Mouse (Mus musculus) intestine, embryonic 14.5 days (tissue): ENCODE data around the gene Ica1. TPM values are rescaled to one million over a fixed set of nuclear protein-coding genes. Genes with fewer than 3 reads are reported as not detected.

Experiments
- ATAC-seq: fragments of 200-750 bp; cut with Nextera tagmentation; replicated peaks from 2 replicates; pipeline ENCODE4 v1.8.0; 2017; ENCODE audit warnings: low read depth, moderate number of reproducible peaks, moderate TSS enrichment, moderate library complexity; ENCODE audit not compliant: low FRiP score, low TSS enrichment
- DNase-seq: peaks from one replicate; pipeline ENCODE4 v3.0.0-alpha.2; 2018; ENCODE audit warnings: low spot score
- H3K27ac ChIP-seq: fragments of 300-500 bp; sonication (generic); 2 replicates; pipeline ENCODE4 v1.5.1; 2014; ENCODE audit warnings: low read depth, mild to moderate bottlenecking, control low read depth
- H3K27me3 ChIP-seq: fragments of 300-500 bp; sonication (generic); replicated peaks from 2 replicates; pipeline ENCODE4 v1.6.1; 2014; ENCODE audit warnings: low read length, control low read depth; ENCODE audit not compliant: control insufficient read depth, insufficient read depth
- H3K36me3 ChIP-seq: fragments of 300-500 bp; sonication (generic); 2 replicates; pipeline ENCODE4 v1.6.1; 2014; ENCODE audit warnings: low read length, control low read depth; ENCODE audit not compliant: control insufficient read depth, insufficient read depth
- H3K4me1 ChIP-seq: fragments of 300-500 bp; sonication (generic); replicated peaks from 2 replicates; pipeline ENCODE4 v1.6.1; 2014; ENCODE audit warnings: low read length, control low read depth, mixed read lengths; ENCODE audit not compliant: control insufficient read depth, insufficient read depth
- H3K4me2 ChIP-seq: fragments of 300-500 bp; sonication (generic); 2 replicates; pipeline ENCODE4 v1.6.1; 2014; ENCODE audit warnings: low read length
- H3K4me3 ChIP-seq: fragments of 300-500 bp; sonication (generic); 2 replicates; pipeline ENCODE4 v1.5.1; 2014; ENCODE audit warnings: low read depth, low read length, control low read depth, mixed read lengths
- H3K9ac ChIP-seq: fragments of 300-500 bp; sonication (generic); 2 replicates; pipeline ENCODE4 v1.6.1; 2014; ENCODE audit warnings: mild to moderate bottlenecking, low read length
- H3K9me3 ChIP-seq: fragments of 300-500 bp; sonication (generic); 2 replicates; pipeline ENCODE4 v1.6.1; 2016; ENCODE audit warnings: low read length, control low read depth; ENCODE audit not compliant: control insufficient read depth
- WGBS: fragments of 180-500 bp; shearing (Covaris S2); extraction: QIAGEN DNeasy Blood & Tissue Kit; methylation state at CpG from one replicate; pipeline ENCODE4 v1.1.7; 2014; 5-methylcytosine and 5-hydroxymethylcytosine counted together
- polyA plus RNA-seq: library from polyadenylated mRNA; unstranded; fragments of >200 nt; fragmentation: Nextera tagmentation; extraction: Ambion mirVana; gene quantifications from 2 replicates; pipeline ENCODE4 v1.2.1, GENCODE M21; 2014

Ica1 gene
- polyA plus RNA-seq, 1 experiment from 2014 or later = 18.6 TPM

DNA sequence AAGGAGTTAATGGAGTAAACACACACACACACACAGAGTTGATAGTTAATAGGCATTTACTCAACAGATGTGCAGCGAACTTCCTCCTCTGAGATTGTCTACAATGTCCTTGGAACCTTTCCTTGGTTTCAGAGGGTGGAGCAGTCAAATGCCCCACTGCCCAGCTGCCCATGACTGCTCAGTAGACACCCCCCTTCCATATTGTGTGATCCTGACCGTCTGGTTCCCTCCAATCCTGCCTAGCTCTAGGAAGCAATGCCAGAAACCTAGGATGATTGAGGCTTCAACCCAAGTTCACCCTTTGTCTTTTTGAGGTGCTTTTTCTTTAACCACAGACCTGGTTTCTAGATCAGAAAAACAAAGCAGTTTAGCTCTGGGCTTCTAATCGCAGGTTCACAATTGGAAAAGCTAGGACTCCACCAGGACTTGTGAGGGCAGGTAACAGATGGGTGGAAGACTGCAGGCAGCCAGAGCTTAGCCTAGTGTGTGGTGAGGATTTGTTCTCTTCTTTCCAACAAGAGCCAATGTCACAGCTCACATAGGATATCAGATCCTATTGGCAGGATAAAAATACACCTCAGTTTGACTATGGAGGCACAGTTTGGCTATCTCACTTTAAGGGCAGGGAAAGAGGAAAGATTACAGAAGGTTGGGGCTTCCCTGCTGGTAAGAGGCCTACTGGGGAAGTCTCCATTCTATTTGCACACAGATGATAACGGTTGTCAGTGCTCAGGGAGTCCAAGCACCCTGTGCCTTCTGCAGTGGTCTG, 158.5 kb downstream of the Ica1 start:
- no peak overlapping the region for H3K27ac ChIP-seq
- H3K36me3 ChIP-seq = no peaks in the 10 kb centered on the region
- H3K9me3 ChIP-seq = no peaks in the 10 kb centered on the region
- no peak for ATAC-seq
- H3K9ac ChIP-seq = no peak overlapping the region
- WGBS = 74% methylated on average over 4 of the region's 4 CpGs
- no peak for DNase-seq
- no peak overlapping the region for H3K4me3 ChIP-seq
- H3K27me3 ChIP-seq = no peaks in the 10 kb centered on the region
- no peak overlapping the region for H3K4me2 ChIP-seq
- no peaks in the 10 kb centered on the region for H3K4me1 ChIP-seq

DNA sequence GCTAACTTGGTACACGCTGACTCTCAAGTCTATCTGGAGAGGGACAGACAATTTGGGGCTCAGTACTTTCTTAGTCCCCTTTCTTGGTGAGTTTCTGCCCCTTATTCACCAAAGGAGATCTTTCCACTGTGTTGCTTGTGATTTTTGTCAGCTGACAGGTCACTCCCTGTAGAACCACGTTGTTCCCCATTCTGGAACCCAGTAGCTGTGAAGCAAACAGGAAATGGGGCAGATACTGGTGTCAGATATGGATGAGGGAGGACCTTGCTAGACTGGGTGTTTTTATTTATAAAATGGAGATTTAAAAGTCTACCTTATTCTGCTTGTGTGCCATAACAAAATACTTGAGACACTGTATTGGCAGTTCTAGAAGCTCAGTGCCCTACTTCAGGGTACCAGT, 160.9 kb downstream of the Ica1 start:
- H3K27me3 ChIP-seq = no peaks in the 10 kb centered on the region
- H3K27ac ChIP-seq = no peak overlapping the region
- H3K9ac ChIP-seq = no peak overlapping the region
- H3K4me3 ChIP-seq = no peak overlapping the region
- no peaks in the 10 kb centered on the region for H3K4me1 ChIP-seq
- ATAC-seq (no peak), DNase-seq (no peak)
- WGBS = 69% methylated on average over 2 of the region's 2 CpGs
- H3K36me3 ChIP-seq = no peaks in the 10 kb centered on the region
- H3K9me3 ChIP-seq = no peaks in the 10 kb centered on the region
- H3K4me2 ChIP-seq = no peak overlapping the region

DNA sequence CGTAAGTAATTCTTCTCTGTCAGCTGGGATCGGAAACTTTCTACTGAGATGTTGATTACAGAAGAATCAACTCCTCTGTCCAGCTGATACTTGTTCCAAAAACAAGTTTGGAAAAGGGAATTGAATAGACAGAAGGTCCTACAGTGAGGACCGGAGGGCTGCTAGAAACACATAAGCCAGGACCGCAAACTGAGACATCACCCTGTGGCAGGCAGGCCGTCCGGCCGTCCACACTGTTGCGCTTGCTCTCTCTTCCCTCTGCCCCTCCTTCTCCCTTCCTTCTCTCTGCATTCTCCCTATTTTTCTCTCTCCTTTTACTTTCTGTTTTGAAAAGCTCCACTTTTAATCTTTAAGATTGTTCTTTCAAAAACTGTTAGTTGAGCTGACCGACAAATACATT, 186.6 kb downstream of the Ica1 start:
- Histone ChIP-seq H3K36me3 (peaks cover 6% of the 10 kb centered on the region; the same call in 1 of the 2 replicates), H3K4me1 (no peaks in the 10 kb centered on the region), H3K27me3 (no peaks in the 10 kb centered on the region), H3K27ac (no peak overlapping the region), H3K9me3 (no peaks in the 10 kb centered on the region), H3K4me2 (no peak overlapping the region), H3K9ac (no peak overlapping the region), H3K4me3 (no peak overlapping the region)
- ATAC-seq = no peak
- no peak for DNase-seq
- 90% methylated on average over 9 of the region's 9 CpGs for WGBS

DNA sequence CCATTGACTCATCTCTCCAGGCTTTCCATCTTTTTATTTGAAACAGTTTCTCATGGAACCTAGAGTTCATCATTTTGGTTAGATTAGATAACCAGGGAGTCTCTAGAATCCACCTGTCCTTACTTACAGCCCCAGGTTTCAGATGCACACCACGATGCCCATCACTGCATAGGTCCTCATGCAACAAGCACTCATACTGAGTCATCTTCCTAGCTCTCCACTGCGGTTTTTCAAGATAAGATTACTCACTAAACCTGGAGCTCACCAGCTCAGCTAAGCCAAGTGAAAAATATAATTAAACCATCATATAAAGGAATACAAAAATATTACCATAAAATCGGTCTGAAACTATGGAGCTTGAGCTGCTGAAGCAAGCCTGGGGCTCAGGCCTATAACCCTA, 194.4 kb downstream of the Ica1 start:
- WGBS = 87% methylated on average over 3 of the region's 3 CpGs
- H3K27me3 ChIP-seq = no peaks in the 10 kb centered on the region
- H3K9ac ChIP-seq = no peak overlapping the region
- DNase-seq = no peak
- no peak for ATAC-seq
- H3K4me2 ChIP-seq = no peak overlapping the region
- H3K4me1 ChIP-seq = no peaks in the 10 kb centered on the region
- no peaks in the 10 kb centered on the region for H3K9me3 ChIP-seq
- H3K4me3 ChIP-seq = no peak overlapping the region
- H3K27ac ChIP-seq = no peak overlapping the region
- no peaks in the 10 kb centered on the region for H3K36me3 ChIP-seq

DNA sequence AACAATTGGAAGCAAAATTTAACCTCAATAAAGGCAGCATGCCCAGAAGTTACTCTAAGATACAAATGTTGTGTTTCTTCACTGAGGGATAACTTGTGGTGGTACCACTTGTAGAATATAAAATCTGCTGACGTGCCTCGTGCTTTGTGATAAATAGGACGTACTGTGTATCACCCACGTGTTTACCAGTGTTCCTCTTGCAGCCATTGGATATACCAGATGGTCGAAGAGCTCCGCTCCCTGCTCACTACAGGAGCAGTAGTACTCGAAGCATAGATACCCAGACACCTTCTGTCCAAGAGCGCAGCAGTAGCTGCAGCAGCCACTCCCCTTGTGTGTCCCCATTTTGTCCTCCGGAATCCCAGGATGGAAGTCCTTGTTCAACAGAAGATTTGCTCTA, 195.9 kb downstream of the Ica1 start:
- Histone ChIP-seq H3K36me3 (no peaks in the 10 kb centered on the region), H3K4me3 (no peak overlapping the region), H3K4me2 (no peak overlapping the region), H3K27me3 (no peaks in the 10 kb centered on the region), H3K9me3 (no peaks in the 10 kb centered on the region), H3K9ac (no peak overlapping the region), H3K27ac (no peak overlapping the region), H3K4me1 (no peaks in the 10 kb centered on the region)
- WGBS = 92% methylated on average over 9 of the region's 9 CpGs
- no peak for ATAC-seq
- no peak for DNase-seq

Other genes starting within 250 kb of the Ica1 start
- gene Nxph1, start 169.9 kb upstream of the Ica1 start, polyA plus RNA-seq = 0.08 TPM in 1 of 2 replicates, not detected in the other